9 mouse cellular contexts compared by ENCODE assay signal in genomic region chr7:81162345-81162744, GRCm38 (mm10). TPM values are rescaled to one million over a fixed set of nuclear protein-coding genes. Genes with fewer than 3 reads are reported as not detected.
A peak's percentile ranks its signal among the peaks of the same experiment; 100 is the strongest.
DNase-seq lines count a peak whose midpoint lies in the region; ATAC-seq and TF ChIP-seq lines count a peak whose summit lies in the region.
"Had no signal": no experiment of that assay in that cellular context is flagged by ENCODE, and none has a peak within 500 bp of the region (broad histone marks: within the 10 kb centered on the region; RNA-seq: fewer than 3 reads in every experiment).

No protein-coding gene starts in this region.

- H3K36me3 ChIP-seq in liver, postnatal 0 days (replicated peaks; ENCODE audit: insufficient read depth, low read length): no peaks in the 10 kb centered on the region

- no peak for ATAC-seq in Patski
- ATAC-seq in liver, postnatal 0 days: peak; percentile 36; the same call in 1 of the 2 replicates

- no peak overlapping the region for H3K27ac ChIP-seq in liver, postnatal 0 days (ENCODE audit: low read depth)
- no peak overlapping the region for H3K27ac ChIP-seq in olfactory bulb, adult 2 months (ENCODE audit: insufficient read depth, low read depth, low read length)

- no peak overlapping the region for H3K9ac ChIP-seq in liver, postnatal 0 days (replicated peaks)

- H3K4me3 ChIP-seq in liver, postnatal 0 days (ENCODE audit: low read depth, low read length): no peak overlapping the region
- no peak overlapping the region for H3K4me3 ChIP-seq in olfactory bulb, adult 2 months (ENCODE audit: insufficient read depth, low read depth, low read length)
- H3K4me3 ChIP-seq: erythroblast, embryonic 14.5 days had no signal

- TF ChIP-seq CTCF in Patski (IDR thresholded peaks at IDR 0.05): peak; percentile 79
- peak; percentile 90 for TF ChIP-seq CTCF in liver, postnatal 0 days (IDR thresholded peaks at IDR 0.05; ENCODE audit: low read depth)
- TF ChIP-seq CTCF in olfactory bulb, adult 2 months (IDR thresholded peaks at IDR 0.05; ENCODE audit: insufficient read depth, low read depth, low read length): peak; percentile 63

- no peaks in the 10 kb centered on the region for H3K4me1 ChIP-seq in liver, postnatal 0 days (ENCODE audit: insufficient read depth)
- H3K4me1 ChIP-seq in olfactory bulb, adult 2 months (ENCODE audit: control insufficient read depth, insufficient read depth, low read length): no peaks in the 10 kb centered on the region

- POLR2A ChIA-PET in Patski (lab: Charles Lee): no interaction called here

- CTCF ChIA-PET in Patski (lab: Charles Lee): interaction anchor here (9.4 kb wide), 1 partner anchor 179 kb away, joined by 148 read pairs; the partner anchor contains the start of gene Rps17

- no peak for TF ChIP-seq POLR2A in olfactory bulb, adult 2 months (IDR thresholded peaks at IDR 0.05; ENCODE audit: insufficient read depth, low read depth, low read length)

- WGBS in liver, postnatal 0 days (ENCODE audit: insufficient replicate concordance): 35% methylated on average over 4 of the region's 4 CpGs
- WGBS in olfactory bulb, adult 2 months: 39% methylated on average over 4 of the region's 4 CpGs

- H3K4me2 ChIP-seq in liver, postnatal 0 days (ENCODE audit: low read depth, low read length): no peak overlapping the region

- DNase-seq in 3T3-L1 (ENCODE audit: low read depth, low spot score) (peak; percentile 86), Patski (ENCODE audit: low read depth, low spot score) (no peak)
- peak; percentile 87 to 91 for DNase-seq in cerebellum, postnatal 10 days
- DNase-seq in gastrocnemius, postnatal 14 days: peak; percentile 75
- peak; percentile 83 to 87 for DNase-seq in kidney, postnatal 25 days
- peak; percentile 82 for DNase-seq in liver, postnatal 0 days
- peak; percentile 26 to 43 for DNase-seq in thymus, adult 18-20 months

- no peaks in the 10 kb centered on the region for H3K27me3 ChIP-seq in Patski
- H3K27me3 ChIP-seq in liver, postnatal 0 days (ENCODE audit: insufficient read depth, low read length): no peaks in the 10 kb centered on the region

- no peaks in the 10 kb centered on the region for H3K9me3 ChIP-seq in liver, postnatal 0 days (ENCODE audit: low read length)

- no peak for TF ChIP-seq EP300 in liver, postnatal 0 days (IDR thresholded peaks at IDR 0.05; ENCODE audit: low read depth)

- intact Hi-C loops in gastrocnemius, postnatal 14 days (cut with DNase I; ENCODE audit: low total_unique reads): no loop called here

- in situ Hi-C loops in Patski (cut with MboI; ENCODE audit: low pct_unique_long_range_greater_than_20kb): loop anchor here (5.0 to 10.0 kb wide), 3 partner anchors 152 to 362 kb away; no protein-coding TSS in a partner anchor

RNA-seq across cellular contexts. Expression of gene Slc28a1, which starts 47.7 kb away (rescaled TPM):
- polyA plus RNA-seq in Patski (2021): not detected
- under 1 TPM; 0.43 to 0.66 TPM for total RNA-seq in gastrocnemius, postnatal 14 days (2021)
- 0.09 and 0.11 TPM in 2 replicates for polyA plus RNA-seq in liver, postnatal 0 days (2015; fragmentation: Nextera tagmentation; extraction: Ambion mirVana)
- polyA plus RNA-seq in olfactory bulb, adult 2 months (2012; ENCODE audit: insufficient read depth, insufficient read length, low replicate concordance, missing spikeins): not detected in 2 replicates
- polyA plus RNA-seq: erythroblast, embryonic 14.5 days had no signal

RNA-seq across cellular contexts. Expression of gene Pde8a, which starts 51.1 kb away (rescaled TPM):
- 6.8 TPM for polyA plus RNA-seq in Patski (2021)
- 1 to 10 TPM; 6.7 to 7.0 TPM for total RNA-seq in gastrocnemius, postnatal 14 days (2021)
- 3.1 and 3.4 TPM in 2 replicates for polyA plus RNA-seq in liver, postnatal 0 days (2015; fragmentation: Nextera tagmentation; extraction: Ambion mirVana)
- not detected in 2 replicates for polyA plus RNA-seq in olfactory bulb, adult 2 months (2012; ENCODE audit: insufficient read depth, insufficient read length, low replicate concordance, missing spikeins)
- polyA plus RNA-seq: erythroblast, embryonic 14.5 days had no signal
